Mouse (Mus musculus): ENCODE measurements at regions not wholly inside any gene's neighbourhood (a gene's known extent, or its start where the extent isn't known, plus 50 kb on each side); places are given as distances from the start of the nearest gene placed in this dataset.

DNA sequence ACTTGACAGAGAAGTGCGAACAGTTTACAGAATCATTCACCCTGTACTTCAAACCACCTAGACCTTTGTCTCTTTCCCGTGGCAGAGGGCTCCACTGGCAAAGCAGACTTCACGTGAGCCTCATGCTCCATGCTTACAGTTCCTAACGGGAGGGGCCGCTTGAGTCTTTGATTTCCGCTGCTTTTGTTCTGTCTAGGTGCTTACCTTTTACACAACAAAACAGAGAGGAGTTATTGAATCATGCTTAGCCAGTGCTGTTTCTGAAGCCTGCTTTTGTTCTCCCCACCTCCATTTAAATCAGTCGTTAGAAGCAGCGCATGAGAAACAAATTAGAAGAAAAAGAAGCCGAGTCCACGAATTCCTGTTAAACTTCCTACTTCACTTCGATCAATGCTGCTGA is 61.9 kb upstream of the Ubash3b start:
- Histone ChIP-seq H3K9ac (no peak overlapping the region), H3K27me3 (peaks cover 20% of the 10 kb centered on the region; the same call in 1 of the 2 replicates), H3K9me3 (replicated peaks) (no peaks in the 10 kb centered on the region), H3K4me2 (no peak overlapping the region), H3K4me1 (replicated peaks) (no peaks in the 10 kb centered on the region), H3K27ac (replicated peaks) (no peak overlapping the region), H3K4me3 (replicated peaks) (no peak overlapping the region), H3K36me3 (replicated peaks) (no peaks in the 10 kb centered on the region)
- 60% methylated on average over 11 of the region's 11 CpGs for WGBS (ENCODE audit: insufficient replicate concordance)
- ATAC-seq (ENCODE audit: insufficient read depth): no peak

DNA sequence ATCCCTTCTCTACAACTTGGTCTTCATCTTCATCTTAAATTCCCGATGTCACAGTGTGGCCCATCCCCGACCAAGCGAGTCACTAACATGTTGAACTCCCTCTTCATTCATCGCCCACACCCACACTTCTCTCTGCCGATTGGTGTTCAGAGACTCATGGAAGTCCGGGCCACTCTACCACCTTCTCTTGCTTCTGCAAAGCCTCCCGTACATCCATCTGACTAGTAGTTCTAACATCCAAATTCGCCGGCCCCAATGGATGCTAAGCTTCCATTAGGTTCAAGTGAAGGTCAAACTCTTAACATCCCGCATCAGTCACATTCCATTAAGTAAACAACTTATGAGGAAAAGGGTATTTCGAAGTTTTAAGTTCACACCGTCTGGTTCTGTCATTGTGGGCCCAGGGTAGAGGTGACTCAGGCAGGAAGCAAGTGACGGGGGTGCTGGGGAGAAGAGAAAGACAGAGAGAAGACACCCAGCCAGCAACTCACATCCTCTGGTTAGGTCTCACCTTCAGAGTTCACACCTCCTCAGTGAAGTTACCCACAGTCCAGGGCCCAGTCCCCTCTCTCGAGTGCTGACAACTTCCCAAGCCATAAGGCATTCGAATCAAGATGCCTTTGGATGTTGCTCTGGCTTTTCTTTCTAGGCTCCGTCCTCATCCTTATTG is 61.0 kb upstream of the Ubash3b start:
- Histone ChIP-seq H3K27me3 (peaks cover 23% of the 10 kb centered on the region; the same call in 1 of the 2 replicates), H3K9ac (no peak overlapping the region), H3K4me1 (replicated peaks) (no peaks in the 10 kb centered on the region), H3K4me2 (no peak overlapping the region), H3K27ac (replicated peaks) (no peak overlapping the region), H3K36me3 (replicated peaks) (no peaks in the 10 kb centered on the region), H3K9me3 (replicated peaks) (no peaks in the 10 kb centered on the region), H3K4me3 (replicated peaks) (no peak overlapping the region)
- 62% methylated on average over 16 of the region's 16 CpGs for WGBS (ENCODE audit: insufficient replicate concordance)
- no peak for ATAC-seq (ENCODE audit: insufficient read depth)

DNA sequence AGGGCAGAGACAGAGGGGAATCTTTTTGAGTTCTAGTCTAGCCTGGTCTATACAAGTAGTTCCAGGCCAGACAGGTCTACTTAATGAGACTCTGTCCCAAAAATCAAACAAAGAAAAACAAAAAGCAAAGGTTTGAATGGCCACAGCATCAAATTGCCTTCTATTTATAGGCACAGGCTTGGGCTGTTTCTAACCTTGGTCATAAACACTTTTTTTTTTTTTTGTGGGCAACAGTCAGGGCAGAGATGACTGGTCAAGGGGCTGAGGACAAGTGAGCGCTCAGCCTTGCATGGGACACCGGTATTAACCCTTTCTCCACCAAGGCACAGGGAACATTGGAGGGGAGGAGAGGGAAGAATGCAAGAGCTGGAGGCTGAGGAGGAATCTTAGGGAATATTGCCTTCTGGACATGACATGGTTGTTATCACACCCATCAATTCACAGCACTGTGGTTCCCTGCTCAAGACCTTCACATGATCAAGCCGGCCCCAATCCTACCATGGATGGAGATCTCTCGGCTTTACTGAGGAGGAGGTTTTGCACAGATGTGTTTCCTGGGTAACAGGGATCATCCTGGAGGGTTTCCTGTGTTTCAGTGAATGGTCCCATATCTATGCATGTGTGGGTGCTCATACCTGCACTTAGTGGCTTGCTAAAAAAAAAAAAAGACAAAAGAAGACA is 59.8 kb upstream of the Ubash3b start:
- Histone ChIP-seq H3K4me1 (replicated peaks) (no peaks in the 10 kb centered on the region), H3K4me2 (no peak overlapping the region), H3K36me3 (replicated peaks) (no peaks in the 10 kb centered on the region), H3K4me3 (replicated peaks) (no peak overlapping the region), H3K9ac (no peak overlapping the region), H3K27ac (replicated peaks) (no peak overlapping the region), H3K9me3 (replicated peaks) (no peaks in the 10 kb centered on the region), H3K27me3 (peaks cover 18% of the 10 kb centered on the region; the same call in 1 of the 2 replicates)
- no peak for ATAC-seq (ENCODE audit: insufficient read depth)
- 69% methylated on average over 4 of the region's 4 CpGs for WGBS (ENCODE audit: insufficient replicate concordance)

DNA sequence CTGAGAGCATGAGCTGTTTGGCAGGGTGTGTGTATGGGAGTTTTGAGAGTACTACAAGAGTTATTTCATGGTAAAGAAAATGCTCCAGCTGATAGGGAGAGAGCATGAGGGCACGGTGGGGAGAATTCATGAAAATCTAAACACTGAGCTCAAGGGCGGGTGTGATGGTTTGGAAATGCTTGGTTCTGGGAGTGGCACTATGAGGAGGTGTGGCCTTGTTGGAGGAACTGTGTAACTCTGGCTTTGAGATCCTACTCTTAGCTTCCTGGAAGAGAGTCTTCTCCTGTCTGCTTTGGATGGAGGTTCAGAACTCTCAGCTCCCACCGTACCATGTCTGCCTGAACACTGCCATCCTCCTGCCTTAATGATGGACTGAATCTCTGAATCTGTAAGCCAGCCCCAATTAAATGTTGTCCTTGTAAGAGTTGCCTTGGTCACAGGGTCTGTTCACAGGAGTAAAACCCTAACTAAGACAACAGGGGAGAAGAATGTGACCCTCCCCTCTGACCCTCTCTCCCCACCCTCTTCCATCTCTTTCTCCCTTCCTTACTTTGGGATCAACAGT is 58.7 kb upstream of the Ubash3b start:
- Histone ChIP-seq H3K4me3 (replicated peaks) (no peak overlapping the region), H3K27ac (replicated peaks) (no peak overlapping the region), H3K4me1 (replicated peaks) (peaks cover 5% of the 10 kb centered on the region; the same call in 1 of the 2 replicates), H3K9me3 (replicated peaks) (no peaks in the 10 kb centered on the region), H3K4me2 (no peak overlapping the region), H3K27me3 (peaks cover 18% of the 10 kb centered on the region; the same call in 1 of the 2 replicates), H3K9ac (no peak overlapping the region), H3K36me3 (replicated peaks) (no peaks in the 10 kb centered on the region)
- no peak for ATAC-seq (ENCODE audit: insufficient read depth)
- WGBS (ENCODE audit: insufficient replicate concordance): 66% methylated on average over 3 of the region's 3 CpGs

DNA sequence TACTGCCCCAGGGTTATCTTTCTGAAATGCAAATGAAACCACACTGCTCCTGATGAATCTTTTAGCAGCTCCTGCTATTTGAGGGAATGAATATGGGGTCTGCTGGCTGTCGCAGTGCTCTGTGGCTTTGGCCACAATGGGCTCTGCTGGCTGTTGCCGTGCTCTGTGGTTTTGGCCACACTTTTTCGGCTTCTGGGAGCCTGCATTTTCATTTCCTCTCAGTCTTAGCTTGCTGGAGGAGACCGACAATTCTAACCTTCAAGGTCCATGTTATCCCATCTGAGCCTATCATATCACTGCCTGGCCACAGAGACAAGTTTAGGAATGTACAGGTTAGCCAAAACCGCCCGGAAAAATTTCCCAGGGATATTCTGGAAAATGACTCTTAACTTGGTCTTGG is 57.2 kb upstream of the Ubash3b start:
- no peak overlapping the region for H3K4me3 ChIP-seq (replicated peaks)
- H3K27ac ChIP-seq (replicated peaks): no peak overlapping the region
- no peak overlapping the region for H3K4me2 ChIP-seq
- ATAC-seq (ENCODE audit: insufficient read depth): no peak
- H3K36me3 ChIP-seq (replicated peaks): no peaks in the 10 kb centered on the region
- H3K4me1 ChIP-seq (replicated peaks): peaks cover 10% of the 10 kb centered on the region; the same call in 1 of the 2 replicates
- H3K9ac ChIP-seq: no peak overlapping the region
- WGBS (ENCODE audit: insufficient replicate concordance): 34% methylated on average over 6 of the region's 6 CpGs
- no peaks in the 10 kb centered on the region for H3K9me3 ChIP-seq (replicated peaks)
- H3K27me3 ChIP-seq: peaks cover 16% of the 10 kb centered on the region; the same call in 1 of the 2 replicates

DNA sequence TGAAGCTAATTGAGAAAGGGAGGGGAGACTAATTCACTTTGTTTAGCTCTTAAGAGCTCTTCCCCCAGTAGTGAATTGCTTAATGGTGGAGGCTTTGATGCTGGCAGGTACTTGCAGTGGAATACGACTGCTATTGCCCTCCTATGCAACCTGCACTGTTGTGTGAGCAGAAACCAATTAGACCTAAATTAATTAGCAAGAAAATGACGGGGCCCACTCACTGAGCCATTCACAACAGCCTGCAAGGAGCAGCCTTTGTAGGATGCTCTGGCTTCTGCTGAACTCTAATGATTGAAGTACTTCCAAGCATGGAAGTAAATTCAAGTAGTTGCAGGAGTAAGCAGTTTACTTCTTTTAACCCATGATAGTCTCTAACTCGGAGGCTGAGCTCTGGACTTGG is 54.8 kb upstream of the Ubash3b start:
- Histone ChIP-seq H3K27ac (replicated peaks) (no peak overlapping the region), H3K36me3 (replicated peaks) (no peaks in the 10 kb centered on the region), H3K4me2 (no peak overlapping the region), H3K9ac (no peak overlapping the region), H3K4me3 (replicated peaks) (no peak overlapping the region), H3K27me3 (peaks cover 15% of the 10 kb centered on the region; the same call in 1 of the 2 replicates), H3K9me3 (replicated peaks) (no peaks in the 10 kb centered on the region), H3K4me1 (replicated peaks) (peaks cover 17% of the 10 kb centered on the region; the same call in 1 of the 2 replicates)
- WGBS (ENCODE audit: insufficient replicate concordance): 65% methylated on average over 3 of the region's 3 CpGs
- no peak for ATAC-seq (ENCODE audit: insufficient read depth)

DNA sequence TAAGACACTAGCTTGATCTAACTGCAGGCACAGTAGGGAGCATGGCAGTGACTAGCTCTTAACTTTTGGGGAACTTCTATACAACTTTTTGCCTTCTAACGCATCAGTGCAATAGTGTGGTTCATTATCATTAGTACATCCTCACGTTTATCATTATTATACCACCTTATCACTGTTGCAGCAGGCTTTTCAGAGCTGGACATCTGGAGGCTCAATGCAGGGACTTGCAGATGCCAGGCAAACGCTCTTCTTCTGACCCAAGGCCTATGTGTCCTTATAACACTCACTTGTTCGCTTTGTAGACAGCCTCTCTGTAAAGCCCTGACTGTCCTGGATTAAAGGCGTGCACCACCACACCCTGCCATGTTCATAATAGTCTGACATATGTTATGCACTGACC is 53.5 kb upstream of the Ubash3b start:
- Histone ChIP-seq H3K4me2 (no peak overlapping the region), H3K4me1 (replicated peaks) (peaks cover 17% of the 10 kb centered on the region; the same call in 1 of the 2 replicates), H3K4me3 (replicated peaks) (no peak overlapping the region), H3K27me3 (peaks cover 15% of the 10 kb centered on the region; the same call in 1 of the 2 replicates), H3K9ac (no peak overlapping the region), H3K9me3 (replicated peaks) (no peaks in the 10 kb centered on the region), H3K36me3 (replicated peaks) (no peaks in the 10 kb centered on the region), H3K27ac (replicated peaks) (no peak overlapping the region)
- ATAC-seq (ENCODE audit: insufficient read depth): peak; percentile 40; the same call in 1 of the 2 replicates
- whole genome bisulfite sequencing (ENCODE audit: insufficient replicate concordance): 30% methylated on average over 5 of the region's 5 CpGs

DNA sequence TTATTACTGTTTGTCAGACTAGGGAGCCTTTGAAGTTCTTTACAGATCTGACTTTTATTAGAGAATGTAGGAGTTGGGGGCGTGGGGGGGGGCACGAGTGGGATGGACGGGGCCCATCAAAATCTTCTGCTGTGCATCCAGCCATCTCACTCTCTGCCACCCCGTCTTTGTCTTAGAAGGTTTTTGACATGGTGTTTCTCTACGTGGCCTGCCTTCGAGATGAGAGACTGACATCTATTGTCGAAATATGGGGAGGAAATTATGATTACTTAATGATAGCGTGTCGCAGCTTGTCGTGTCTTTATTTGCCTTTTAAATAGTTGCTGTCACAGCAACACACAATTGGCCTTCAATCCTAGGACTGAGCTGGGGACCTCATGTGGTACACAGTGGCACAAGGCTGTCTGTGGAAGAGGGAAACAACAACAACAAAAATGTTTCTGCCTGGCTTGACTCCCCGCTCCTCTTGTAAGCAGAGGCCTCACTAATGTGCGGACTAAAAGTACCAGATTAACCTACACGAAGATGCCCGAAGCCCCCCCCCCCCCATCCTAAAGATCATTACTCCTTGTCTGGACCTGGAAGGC is 51.5 kb upstream of the Ubash3b start:
- 47% methylated on average over 14 of the region's 14 CpGs for WGBS (ENCODE audit: insufficient replicate concordance)
- ATAC-seq (ENCODE audit: insufficient read depth): no peak

DNA sequence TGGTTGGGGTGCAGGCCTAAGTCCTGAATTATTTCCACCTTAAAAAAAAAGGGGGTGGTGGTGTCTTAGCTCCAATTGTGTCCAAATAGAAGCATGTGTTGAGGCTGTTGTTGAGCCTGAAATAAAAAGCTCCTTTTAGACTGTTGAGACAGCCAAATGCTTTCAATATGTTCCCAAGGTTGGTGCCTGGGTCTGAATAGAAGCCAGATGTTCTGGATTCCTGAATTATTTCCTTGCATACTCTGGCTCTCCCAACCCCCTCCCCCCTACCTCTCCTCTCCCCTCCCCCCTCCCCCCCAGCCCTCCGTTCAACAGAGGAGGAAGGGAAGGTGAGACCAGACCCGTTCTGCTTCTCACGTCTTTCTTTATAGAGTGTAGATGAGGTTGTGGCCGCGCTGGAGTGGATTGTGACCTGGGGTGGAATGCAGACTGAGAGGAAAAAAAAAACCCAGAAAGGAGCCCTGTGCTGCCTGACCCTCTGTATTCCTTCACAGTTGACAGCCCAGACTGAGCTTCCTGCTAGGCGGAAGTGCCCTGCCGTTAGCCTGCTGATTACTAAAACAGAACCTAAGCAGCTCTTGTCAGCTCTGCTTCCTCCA is 50.9 kb upstream of the Ubash3b start:
- H3K9me3 ChIP-seq (replicated peaks): no peaks in the 10 kb centered on the region
- peak overlapping the region; percentile 10; the same call in 1 of the 2 replicates for H3K27ac ChIP-seq (replicated peaks)
- H3K9ac ChIP-seq: no peak overlapping the region
- H3K4me2 ChIP-seq: peak overlapping the region; percentile 57
- H3K27me3 ChIP-seq: no peaks in the 10 kb centered on the region
- no peak for ATAC-seq (ENCODE audit: insufficient read depth)
- peak overlapping the region; percentile 17; the same call in 1 of the 2 replicates for H3K4me3 ChIP-seq (replicated peaks)
- peaks cover 17% of the 10 kb centered on the region; the same call in 1 of the 2 replicates for H3K4me1 ChIP-seq (replicated peaks)
- no peaks in the 10 kb centered on the region for H3K36me3 ChIP-seq (replicated peaks)
- 4% methylated on average over 7 of the region's 7 CpGs for WGBS (ENCODE audit: insufficient replicate concordance)

More for the DNA sequence above, 51.5 kb upstream of the Ubash3b start:
- Histone ChIP-seq H3K36me3 (replicated peaks) (no peaks in the 10 kb centered on the region), H3K9ac (no peak overlapping the region), H3K9me3 (replicated peaks) (no peaks in the 10 kb centered on the region), H3K27ac (replicated peaks) (no peak overlapping the region), H3K27me3 (no peaks in the 10 kb centered on the region), H3K4me1 (replicated peaks) (peaks cover 17% of the 10 kb centered on the region; the same call in 1 of the 2 replicates), H3K4me3 (replicated peaks) (no peak overlapping the region), H3K4me2 (peak overlapping the region; percentile 57)

DNA sequence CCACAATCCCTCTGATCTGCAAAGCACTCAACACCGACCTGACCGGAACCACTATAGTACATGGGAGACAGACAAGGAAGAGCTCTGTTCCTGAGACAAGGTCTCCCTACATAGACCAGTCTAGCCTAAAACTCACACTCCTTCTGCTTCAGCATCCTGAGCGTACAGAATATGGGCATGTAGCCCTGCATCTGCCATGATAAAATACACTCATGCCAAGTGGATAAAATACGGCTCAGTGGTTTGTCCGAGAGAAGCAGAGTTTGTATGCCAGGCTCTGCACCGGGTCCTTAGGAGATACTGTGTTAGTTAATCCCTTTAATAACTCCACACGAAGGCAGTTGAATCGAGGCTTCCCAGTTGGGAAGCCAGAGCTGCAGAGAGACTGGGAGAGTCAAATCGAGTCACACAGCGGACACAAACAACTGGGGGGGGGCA is 50.4 kb upstream of the Ubash3b start:
- ATAC-seq (ENCODE audit: insufficient read depth): no peak
- no peaks in the 10 kb centered on the region for H3K36me3 ChIP-seq (replicated peaks)
- H3K9me3 ChIP-seq (replicated peaks): no peaks in the 10 kb centered on the region
- H3K27me3 ChIP-seq: no peaks in the 10 kb centered on the region
- H3K4me1 ChIP-seq (replicated peaks): peaks cover 17% of the 10 kb centered on the region; the same call in 1 of the 2 replicates
- WGBS (ENCODE audit: insufficient replicate concordance): 60% methylated on average over 10 of the region's 10 CpGs
- H3K9ac ChIP-seq: no peak overlapping the region
- 0 out of 2 replicates have a peak overlapping the region, but pooled peaks have one; percentile 57 for H3K4me2 ChIP-seq
- no peak overlapping the region for H3K4me3 ChIP-seq (replicated peaks)
- no peak overlapping the region for H3K27ac ChIP-seq (replicated peaks)
